Mouse (Mus musculus): Measurements from ENCODE around the gene Lipk. TPM values are rescaled to one million over a fixed set of nuclear protein-coding genes. Genes with fewer than 3 reads are reported as not detected.

Gene Lipk
- not detected for total RNA-seq (2021)
- long read RNA-seq, experiment 1 = 0 reads
- long read RNA-seq, experiment 2 = 0 reads

GRCm38 (mm10) chr19:34008002-34008401 lies at the start of gene Lipk:
Gene Lipk (plus strand): TSS chr19:34008290.
- DNase-seq (ENCODE audit: low spot score in 2 of 2) = no peak
- no peak for TF ChIP-seq CTCF (conservative IDR thresholded peaks at IDR 0.05)

GRCm38 (mm10) chr19:33960887-33961286 lies 47.2 kb upstream of the Lipk start, which contains the start of gene Lipf:
Gene Lipf (plus strand): TSS chr19:33961187.
- H3K27ac ChIP-seq = no peak within 1 kb of the TSS
- H3K4me3 ChIP-seq = no peak within 1 kb of the TSS
- DNase-seq (ENCODE audit: low spot score in 2 of 2) = no peak
- TF ChIP-seq CTCF (conservative IDR thresholded peaks at IDR 0.05) = no peak

More at GRCm38 (mm10) chr19:34008002-34008401, at the start of gene Lipk:
- no peak within 1 kb of the TSS for H3K4me3 ChIP-seq
- H3K27ac ChIP-seq = no peak within 1 kb of the TSS

GRCm38 (mm10) chr19:33979007-33979406 lies 29.1 kb upstream of the Lipk start:
- no peak overlapping the region for H3K27ac ChIP-seq
- peak in 1 of 2 experiments; percentile 20 for DNase-seq (ENCODE audit: low spot score in 2 of 2)
- H3K4me3 ChIP-seq = no peak overlapping the region
- TF ChIP-seq CTCF (conservative IDR thresholded peaks at IDR 0.05) = peak; percentile 84

- no peak for TF ChIP-seq CTCF (conservative IDR thresholded peaks at IDR 0.05)
- no peak for DNase-seq (ENCODE audit: low spot score in 2 of 2)
- no peak overlapping the region for H3K4me3 ChIP-seq
These were observed 25.0 kb upstream of the Lipk start for GRCm38 (mm10) chr19:33983043-33983442.

DNA sequence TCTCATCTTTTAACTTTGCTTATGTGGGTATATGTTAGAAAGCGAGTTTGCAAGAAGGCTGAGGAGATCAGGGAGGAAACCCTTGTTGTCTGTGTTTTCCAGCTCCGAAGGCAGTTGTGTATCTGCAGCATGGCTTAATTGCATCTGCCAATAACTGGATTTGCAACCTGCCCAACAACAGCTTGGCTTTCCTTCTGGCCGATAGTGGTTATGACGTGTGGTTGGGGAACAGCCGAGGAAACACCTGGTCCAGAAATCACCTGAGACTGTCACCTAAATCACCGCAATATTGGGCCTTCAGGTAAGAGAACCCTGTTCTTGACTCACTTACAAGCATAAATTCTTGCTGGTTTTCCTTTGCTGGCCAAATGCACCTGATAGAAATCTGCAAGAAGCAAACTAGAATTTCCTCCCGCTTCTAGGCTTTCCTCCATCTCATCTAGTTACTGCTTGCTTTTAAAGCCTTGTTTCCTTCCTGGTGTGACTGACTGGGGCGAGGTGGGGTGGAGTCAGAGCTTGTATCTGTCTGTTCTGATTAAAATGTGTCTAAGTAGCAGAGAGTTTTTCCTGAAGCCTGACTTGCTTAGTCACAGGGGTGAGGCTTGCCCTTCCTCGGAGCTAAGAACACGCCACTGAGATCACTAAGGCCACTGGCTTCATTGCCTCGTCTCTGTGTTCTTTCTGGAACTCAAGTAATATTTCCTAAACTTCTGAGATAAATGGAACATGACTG lies 13.5 kb downstream of the Lipk start:
- TF ChIP-seq CTCF (conservative IDR thresholded peaks at IDR 0.05) = no peak
- Histone ChIP-seq H3K4me3 (no peak overlapping the region), H3K27ac (no peak overlapping the region)
- no peak for DNase-seq (ENCODE audit: low spot score in 2 of 2)

More at GRCm38 (mm10) chr19:33983043-33983442, 25.0 kb upstream of the Lipk start:
- H3K27ac ChIP-seq = no peak overlapping the region

- no peak overlapping the region for H3K4me3 ChIP-seq
- no peak for DNase-seq (ENCODE audit: low spot score in 2 of 2)
- H3K27ac ChIP-seq = no peak overlapping the region
- peak; percentile 82 for TF ChIP-seq CTCF (conservative IDR thresholded peaks at IDR 0.05)
These were observed 14.7 kb downstream of the Lipk start for GRCm38 (mm10) chr19:34022759-34023158.

GRCm38 (mm10) chr19:34039731-34040130 lies 31.6 kb downstream of the Lipk start:
- no peak for TF ChIP-seq CTCF (conservative IDR thresholded peaks at IDR 0.05)
- H3K27ac ChIP-seq = no peak overlapping the region
- DNase-seq (ENCODE audit: low spot score in 2 of 2) = no peak
- H3K4me3 ChIP-seq = no peak overlapping the region

DNA sequence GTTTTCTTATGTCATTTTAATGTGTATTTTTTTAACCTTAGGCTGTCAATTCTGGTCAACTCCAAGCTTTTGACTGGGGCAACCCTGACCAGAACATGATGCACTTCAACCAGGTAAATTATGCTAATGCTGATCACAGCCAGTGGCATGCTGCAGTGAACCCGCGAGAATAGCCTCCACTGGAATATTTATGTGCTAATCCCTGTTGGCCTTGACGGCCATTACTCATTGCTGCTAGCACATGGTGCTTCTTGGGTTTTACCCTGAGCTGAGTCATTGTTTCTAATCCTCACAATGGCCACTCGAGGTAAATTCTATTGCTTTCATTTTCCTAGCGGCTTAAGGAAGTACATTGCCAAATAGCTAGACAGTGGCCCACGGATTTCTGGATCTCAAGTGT lies 34.9 kb downstream of the Lipk start:
- no peak for TF ChIP-seq CTCF (conservative IDR thresholded peaks at IDR 0.05)
- H3K27ac ChIP-seq = no peak overlapping the region
- no peak overlapping the region for H3K4me3 ChIP-seq
- DNase-seq (ENCODE audit: low spot score in 2 of 2) = no peak

DNA sequence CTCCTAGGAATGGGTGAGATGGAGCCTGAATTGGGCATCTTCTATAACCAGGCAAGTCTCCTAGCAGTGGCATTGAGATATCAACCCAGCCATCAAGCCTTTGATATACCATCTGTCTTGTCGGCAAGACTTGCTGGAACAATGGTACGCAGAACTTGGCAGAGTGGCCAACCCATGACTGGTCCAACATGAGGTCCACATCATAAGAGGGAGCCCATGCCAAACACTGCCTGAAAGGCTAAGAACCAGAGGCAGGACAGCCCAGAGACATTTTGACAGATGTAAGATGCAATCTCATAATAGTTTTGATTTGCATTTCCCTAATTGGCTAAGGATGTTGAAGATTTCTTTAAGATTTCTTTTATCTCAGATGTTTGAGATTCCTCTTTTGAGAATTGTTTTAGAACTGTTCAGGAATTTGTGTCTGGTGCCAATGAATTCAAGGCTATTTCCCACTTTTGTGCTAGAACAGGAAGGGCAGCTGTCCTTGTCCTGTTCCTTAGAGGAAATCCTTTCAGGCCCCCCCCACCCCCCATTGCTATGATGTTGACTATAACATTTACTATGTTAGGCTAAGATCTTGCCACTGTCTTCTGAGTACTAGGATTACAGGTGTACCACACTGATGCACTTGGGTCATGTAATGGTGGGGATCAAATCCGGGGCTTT lies 41.4 kb downstream of the Lipk start:
- DNase-seq (ENCODE audit: low spot score in 2 of 2) = no peak
- H3K4me3 ChIP-seq = no peak overlapping the region
- no peak for TF ChIP-seq CTCF (conservative IDR thresholded peaks at IDR 0.05)
- no peak overlapping the region for H3K27ac ChIP-seq

DNA sequence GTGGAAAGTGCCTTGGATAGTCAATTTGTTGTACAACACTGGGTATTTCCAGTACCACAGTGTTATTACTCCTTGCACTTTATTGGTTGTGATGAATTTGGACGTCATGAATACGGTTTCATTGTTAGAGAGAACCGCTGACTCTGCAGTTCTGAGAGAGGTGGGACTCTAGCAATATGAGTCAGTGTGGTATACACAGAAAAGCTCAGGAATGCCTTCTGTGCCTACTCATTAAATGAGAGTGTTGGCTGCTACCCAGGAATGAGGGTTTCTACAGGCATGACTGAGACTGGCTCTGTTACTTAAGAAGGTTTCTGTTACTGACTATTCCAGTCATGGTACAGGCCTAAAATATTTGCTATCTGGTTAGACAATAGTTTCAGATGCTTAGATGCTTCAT lies 43.4 kb downstream of the Lipk start:
- no peak overlapping the region for H3K4me3 ChIP-seq
- TF ChIP-seq CTCF (conservative IDR thresholded peaks at IDR 0.05) = no peak
- DNase-seq (ENCODE audit: low spot score in 2 of 2) = no peak
- H3K27ac ChIP-seq = no peak overlapping the region

DNA sequence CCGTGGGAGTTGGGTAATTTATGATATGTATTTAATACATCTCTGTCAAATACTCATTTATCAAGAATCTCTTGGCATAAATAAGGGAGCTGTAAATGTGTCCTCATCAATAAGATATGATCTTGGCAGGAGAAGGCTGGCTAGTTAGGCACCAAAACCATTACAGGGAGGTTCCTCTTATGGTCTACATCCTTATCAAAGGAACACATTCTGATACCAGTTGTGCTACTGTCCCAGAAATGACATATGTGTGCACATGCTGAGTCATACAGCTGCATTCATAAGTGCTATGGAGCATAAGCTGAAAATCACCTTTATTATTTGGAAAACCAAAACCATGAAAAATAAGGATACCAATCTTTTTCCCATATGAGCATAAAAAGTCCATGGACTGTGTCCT lies 55.5 kb downstream of the Lipk start:
- Histone ChIP-seq H3K27ac (no peak overlapping the region), H3K4me3 (no peak overlapping the region)
- TF ChIP-seq CTCF (conservative IDR thresholded peaks at IDR 0.05) = no peak
- no peak for DNase-seq (ENCODE audit: low spot score in 2 of 2)

DNA sequence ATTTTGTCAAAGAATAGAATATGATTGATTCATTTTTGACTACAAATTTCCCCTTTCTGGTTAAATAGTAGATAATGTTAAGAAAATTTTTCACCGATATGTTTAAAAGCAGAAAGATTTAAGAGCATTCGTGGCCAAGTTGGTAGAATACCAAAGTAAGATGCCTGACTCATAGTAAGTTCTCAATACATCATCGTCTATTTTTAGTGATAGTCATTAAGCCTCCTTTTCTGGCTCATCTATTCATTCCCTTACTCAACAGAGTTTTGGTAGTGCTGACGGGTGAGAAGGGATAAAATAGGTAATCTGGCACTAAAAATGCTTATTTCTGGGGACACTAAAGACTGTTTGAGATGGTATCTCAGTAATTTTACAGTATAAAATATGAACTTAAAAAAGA lies 56.0 kb downstream of the Lipk start:
- TF ChIP-seq CTCF (conservative IDR thresholded peaks at IDR 0.05) = no peak
- no peak overlapping the region for H3K4me3 ChIP-seq
- no peak for DNase-seq (ENCODE audit: low spot score in 2 of 2)
- H3K27ac ChIP-seq = no peak overlapping the region

DNA sequence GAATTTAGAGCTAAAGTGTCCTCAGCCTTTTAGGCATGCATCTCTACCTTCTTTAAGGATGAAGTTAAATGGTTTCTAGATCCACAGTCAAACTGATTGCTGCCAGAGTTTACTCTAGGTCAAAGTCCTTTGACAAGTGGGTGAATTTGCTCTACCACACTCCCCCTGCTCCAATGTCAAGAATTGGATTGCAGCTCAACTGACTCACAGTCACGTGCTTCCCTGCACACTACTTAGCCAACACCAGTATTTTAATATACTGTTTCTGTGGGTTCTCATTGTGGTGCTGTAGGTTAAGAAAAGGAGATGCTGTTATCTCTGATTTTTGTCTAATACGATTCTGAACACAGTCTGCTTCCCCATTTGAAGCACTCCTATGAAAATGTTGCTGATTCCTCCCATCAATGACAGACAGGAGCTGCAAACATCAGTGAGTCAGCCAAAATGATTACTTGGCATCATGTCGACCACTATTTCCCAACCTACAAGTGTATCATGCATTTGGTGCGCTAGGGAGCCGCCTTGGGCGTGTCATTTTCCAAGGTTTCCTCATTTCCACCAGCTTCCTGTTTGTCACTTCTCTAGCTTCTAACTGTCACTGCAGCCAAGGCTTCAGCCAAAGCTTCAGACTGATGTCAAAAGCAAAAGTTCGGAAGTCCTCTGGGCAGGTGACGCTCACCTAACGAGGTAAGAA lies 58.8 kb downstream of the Lipk start, which contains the start of gene Lipn:
TSS of gene Lipn (plus strand) at position 580 of the 694 bp plus-strand sequence.
- DNase-seq (ENCODE audit: low spot score in 2 of 2) = no peak

More for the DNA sequence above, 58.8 kb downstream of the Lipk start, which contains the start of gene Lipn:
- Histone ChIP-seq H3K27ac (no peak within 1 kb of the TSS), H3K4me3 (no peak within 1 kb of the TSS)
- no peak for TF ChIP-seq CTCF (conservative IDR thresholded peaks at IDR 0.05)
